Mouse (Mus musculus): Measurements from ENCODE around the gene Tsfm. TPM values are rescaled to one million over a fixed set of nuclear protein-coding genes. Genes with fewer than 3 reads are reported as not detected.
"Not testable (repeated sequence)": the region's sequence is repeated elsewhere in the genome, so short reads cannot be mapped to it uniquely, and the experiment has no call there.

The Tsfm gene
- total RNA-seq, 2 experiments from 2014 or later, result 25.8 to 28.0 TPM

DNA sequence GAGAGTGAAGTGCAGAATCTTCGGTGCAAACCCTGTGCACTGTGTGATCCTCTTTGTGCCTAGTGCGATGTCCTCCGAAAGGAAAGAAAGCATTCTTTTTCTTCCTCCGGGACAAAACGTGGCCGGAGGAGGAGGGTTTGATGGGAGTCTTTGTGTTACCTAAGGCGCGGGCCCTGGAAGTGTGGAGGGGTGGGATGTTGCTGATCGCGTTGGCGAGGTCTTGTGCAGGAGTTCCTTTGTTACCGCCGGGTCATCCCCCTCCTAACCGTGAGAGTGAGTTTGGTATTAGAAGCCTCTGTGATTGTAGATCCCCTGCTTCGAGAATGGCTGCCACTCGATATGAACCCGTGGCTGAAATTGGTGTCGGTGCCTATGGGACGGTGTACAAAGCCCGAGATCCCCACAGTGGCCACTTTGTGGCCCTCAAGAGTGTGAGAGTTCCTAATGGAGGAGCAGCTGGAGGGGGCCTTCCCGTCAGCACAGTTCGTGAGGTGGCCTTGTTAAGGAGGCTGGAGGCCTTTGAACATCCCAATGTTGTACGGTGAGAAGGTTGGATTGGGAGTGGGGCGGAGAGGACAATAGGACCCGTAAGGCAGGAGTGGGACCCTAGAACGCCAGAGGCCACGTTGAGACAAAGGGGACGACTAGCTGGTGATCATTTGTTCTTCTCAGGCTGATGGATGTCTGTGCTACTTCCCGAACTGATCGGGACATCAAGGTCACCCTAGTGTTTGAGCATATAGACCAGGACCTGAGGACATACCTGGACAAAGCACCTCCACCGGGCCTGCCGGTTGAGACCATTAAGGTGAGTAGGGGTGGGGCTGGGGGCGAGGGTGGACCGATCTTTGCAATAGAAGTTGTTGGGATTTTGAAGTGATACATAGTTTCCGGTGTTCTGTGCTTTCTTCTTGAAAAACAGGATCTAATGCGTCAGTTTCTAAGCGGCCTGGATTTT lies 33.6 kb upstream of the Tsfm start:
- no peak for DNase-seq

GRCm38 (mm10) chr10:127063239-127063872 lies 32.7 kb upstream of the Tsfm start, which contains the start of gene Cdk4:
Cdk4 (plus strand) TSS chr10:127063534.
- DNase-seq, result peak; percentile 99

DNA sequence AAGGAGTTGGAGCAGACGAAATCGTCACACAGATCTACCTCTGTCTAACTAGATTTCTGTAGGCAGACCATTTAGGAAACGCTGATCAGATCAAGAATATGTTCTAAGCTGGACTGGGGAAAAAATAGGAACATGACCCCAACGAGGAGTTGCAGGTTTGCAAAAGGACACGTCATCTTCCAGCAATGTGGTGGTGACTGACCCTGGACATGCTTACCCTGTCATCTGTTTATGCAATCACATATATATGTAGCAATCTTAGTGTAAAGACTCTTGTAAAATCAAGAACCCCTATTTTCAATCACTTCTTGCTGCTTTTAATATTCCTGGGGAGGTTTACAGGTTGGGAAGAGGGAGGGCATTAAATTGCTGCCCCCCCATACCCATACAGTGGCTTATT lies 31.9 kb upstream of the Tsfm start:
- no peak for DNase-seq

GRCm38 (mm10) chr10:127062101-127062500 lies 31.5 kb upstream of the Tsfm start:
- DNase-seq, result not testable (repeated sequence)

GRCm38 (mm10) chr10:127061513-127061912 lies 30.9 kb upstream of the Tsfm start:
- no peak for DNase-seq

DNA sequence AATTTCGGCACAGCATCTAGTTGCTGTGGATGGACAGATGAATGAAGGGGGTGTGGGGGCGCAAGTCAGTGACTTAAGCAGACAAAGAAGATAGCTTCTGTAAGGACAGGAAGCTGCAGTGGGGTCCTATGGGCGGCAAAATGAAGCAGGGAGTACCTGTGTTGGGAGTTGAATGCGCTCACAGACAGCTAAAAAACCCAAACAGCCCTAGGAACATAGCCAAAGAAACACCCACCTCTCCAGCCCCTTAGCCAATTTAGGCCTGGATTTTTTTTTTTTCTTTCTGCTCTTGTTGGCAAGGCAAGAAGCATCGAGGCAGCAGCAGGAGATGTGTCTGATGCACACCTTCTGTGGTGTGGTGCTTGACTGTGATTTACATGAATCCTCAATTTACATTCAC lies 30.4 kb upstream of the Tsfm start:
- DNase-seq, result no peak

- peak; percentile 73 to 78 for DNase-seq
Measured at GRCm38 (mm10) chr10:127059968-127060916, 29.6 kb upstream of the Tsfm start, which contains the start of gene March9. March9 (minus strand) TSS chr10:127060184.

DNA sequence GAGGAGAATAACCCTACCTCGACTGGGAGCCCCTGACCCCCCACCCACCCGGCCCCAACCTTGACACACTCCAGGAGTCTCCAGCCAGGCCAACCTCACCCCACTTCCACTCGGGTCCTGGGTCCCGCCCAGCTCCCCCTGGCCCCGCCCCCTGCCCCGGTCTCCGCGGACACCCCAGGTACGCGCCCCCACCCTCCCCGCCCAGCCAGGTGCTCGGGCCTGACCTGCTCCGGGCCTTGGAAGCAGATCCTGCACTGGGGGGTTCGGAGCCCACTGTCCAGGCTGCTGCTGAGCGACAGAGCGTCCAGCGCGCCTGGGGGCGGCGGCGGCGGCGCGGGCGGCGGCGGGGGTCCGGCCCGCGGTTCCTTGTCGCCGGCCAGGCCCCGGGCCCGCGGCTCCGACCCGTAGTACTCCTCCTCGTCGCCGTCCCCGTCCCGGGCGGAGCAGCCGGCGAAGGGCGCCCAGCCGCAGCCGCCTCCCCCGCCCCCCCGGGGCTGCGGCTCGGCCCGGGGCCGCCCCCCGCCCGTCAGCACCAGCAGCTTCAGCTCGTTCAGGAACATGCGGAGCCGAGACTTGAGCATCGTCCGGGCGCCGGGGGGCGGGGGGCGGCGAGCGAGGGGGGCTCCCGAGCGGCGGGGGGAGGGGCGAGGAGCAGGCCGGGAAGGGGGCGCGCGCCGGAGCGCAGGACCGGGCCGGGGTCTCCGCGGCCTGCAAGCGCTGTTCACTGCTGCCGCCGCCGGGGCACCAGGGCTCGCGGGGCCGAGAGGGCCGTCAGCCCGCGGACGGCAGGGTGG lies 28.7 kb upstream of the Tsfm start:
- no peak for DNase-seq

GRCm38 (mm10) chr10:127058708-127059107 lies 28.1 kb upstream of the Tsfm start:
- DNase-seq, result no peak

- peak; percentile 74 to 80 for DNase-seq
Measured at GRCm38 (mm10) chr10:127058161-127058560, 27.5 kb upstream of the Tsfm start.

DNA sequence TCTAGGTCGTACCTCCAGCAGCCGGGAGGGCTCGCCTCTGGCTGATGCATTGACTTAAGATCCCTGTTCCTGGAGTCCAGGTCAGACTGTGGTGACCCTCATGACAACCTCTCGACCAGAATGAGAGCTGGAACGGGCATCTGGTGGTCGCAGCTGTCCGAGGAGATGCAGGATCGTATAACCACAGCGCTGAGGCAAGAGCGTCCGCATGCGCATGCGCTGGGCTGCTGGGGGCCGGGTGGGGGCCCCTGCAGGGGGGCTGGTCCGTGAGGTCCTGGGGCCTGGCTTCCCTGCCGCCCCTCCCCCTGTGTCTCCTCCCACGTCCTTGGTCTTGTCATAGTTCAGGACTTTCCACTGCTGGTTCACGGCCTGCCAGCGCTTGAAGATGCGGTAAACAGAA lies 25.9 kb upstream of the Tsfm start:
- DNase-seq, result no peak

DNA sequence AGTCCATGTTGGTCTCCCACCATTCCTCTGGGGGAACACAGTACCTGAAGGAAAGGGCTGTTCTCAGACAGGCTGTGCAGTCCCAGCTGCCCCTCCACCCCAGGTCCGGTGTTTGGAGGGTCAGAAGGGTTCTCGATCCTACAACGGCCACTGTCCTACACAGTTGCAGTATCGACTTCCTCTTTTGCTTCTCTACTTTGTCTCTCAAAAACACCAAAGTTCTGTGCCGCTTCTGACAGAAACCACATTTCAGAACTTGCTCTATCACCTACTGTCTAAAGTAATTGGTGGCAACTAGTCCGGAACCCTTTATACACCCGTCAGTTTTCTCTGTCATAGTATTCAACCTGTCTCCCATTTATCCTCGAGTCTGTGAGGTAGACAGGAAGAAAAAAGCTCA lies 24.8 kb upstream of the Tsfm start:
- DNase-seq, result no peak

DNA sequence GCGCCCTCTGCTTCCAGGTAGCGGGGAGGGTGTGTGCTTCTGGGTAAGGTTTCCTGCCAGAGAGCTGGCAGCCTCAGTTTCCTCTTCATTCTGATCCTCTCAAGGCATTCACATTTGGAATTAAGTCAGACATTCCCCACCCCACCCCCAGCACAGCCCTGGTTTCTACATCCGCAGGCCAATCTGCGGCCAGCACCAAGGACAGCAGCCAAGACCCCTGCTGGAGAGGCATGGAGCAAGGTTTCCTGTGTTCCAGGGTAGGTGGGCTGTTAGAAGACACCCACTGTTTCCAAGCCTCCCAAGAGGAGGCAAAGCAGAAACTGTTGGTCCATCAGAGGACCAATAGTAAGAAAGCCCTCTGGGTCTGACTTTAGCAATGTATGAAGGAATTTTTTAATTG lies 24.0 kb upstream of the Tsfm start:
- no peak for DNase-seq

GRCm38 (mm10) chr10:127050119-127050474 lies 19.5 kb upstream of the Tsfm start:
- no peak for DNase-seq

DNA sequence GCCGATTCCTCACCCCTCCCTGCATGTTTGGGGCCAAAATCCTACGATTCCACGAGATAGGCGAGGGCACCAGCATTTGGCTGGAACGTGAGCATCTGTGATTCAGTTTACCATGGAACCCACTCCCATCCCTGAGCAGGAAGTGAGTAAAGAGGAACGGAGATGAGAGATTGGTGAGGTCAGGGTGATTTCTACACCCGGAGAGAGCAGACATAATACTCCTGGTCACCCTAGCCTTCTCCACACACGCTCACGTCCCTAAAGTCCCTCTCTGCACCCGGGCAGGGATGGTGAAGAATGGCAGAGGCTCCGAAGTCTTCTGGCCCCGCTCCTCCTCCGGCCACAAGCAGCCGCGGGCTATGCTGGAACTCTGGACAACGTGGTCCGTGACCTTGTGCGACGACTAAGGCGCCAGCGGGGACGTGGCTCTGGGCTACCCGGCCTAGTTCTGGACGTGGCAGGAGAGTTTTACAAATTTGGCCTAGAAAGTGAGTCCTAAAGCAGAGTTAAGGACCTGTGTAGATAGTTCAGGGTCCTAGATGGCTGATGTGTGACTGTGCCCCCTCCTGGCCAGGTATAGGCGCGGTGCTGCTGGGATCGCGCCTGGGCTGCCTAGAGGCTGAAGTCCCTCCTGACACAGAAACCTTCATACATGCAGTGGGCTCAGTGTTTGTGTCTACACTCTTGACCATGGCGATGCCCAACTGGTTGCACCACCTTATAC lies 18.9 kb upstream of the Tsfm start:
- DNase-seq, result no peak

DNA sequence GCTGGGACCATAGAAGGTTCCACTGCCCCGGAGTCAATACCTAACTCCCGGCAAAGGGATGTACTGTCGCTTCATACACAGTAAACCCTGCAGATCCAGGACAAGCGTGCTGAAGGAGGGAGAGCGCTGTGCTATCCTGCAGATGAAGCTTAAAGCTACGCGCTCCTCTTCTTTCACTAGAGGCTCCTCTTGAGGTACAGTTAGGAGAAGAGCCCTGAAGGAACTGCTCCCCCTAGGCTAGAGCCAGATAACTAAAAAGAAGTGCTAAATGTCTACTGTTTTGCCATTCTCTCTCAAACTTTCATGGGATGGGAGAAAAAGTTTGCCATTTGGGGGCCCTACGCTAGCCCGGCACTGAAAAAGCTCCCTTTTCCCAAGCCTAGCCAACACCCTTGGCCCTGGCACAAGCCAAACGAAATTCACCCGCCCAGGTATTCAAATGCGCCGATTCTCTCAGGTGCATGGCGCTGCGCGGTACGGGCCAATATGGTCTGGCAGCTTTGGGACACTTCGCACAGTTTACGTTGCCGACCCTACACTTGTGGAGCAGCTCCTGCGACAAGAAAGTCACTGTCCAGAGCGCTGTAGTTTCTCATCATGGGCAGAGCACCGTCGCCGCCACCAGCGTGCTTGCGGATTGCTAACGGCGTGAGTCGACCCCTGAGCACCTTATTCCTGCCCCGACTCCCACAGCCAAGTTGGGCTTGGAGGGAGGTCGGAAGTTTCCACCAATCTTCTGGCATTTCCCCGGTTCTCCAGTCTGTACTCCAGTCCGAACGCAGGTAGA lies 18.2 kb upstream of the Tsfm start:
- DNase-seq, result no peak

DNA sequence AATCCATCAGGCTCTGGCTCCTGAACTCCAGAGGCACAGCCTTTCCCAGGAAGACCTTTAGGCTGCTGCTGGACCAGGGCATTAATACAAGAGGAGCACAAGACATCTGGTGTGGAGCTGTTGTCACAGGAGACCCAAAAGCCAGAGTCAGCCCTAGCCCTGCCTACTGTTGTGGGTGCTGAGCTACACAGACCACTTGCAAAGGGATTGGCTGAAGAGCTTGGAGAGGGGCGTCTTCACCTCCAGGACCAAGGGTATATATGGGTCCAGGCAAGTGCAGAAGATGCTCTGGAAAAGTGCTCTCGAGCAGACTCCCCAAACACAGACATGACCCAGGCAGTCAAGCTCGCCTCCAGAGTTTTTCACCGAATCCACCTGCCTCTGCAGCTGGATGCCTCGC lies 17.3 kb upstream of the Tsfm start, which contains the start of gene Cyp27b1:
TSS of gene Cyp27b1 (plus strand) at position 297 of the 400 bp plus-strand sequence.
- DNase-seq, result no peak

GRCm38 (mm10) chr10:127043187-127043586 lies 12.5 kb upstream of the Tsfm start:
- no peak for DNase-seq

DNA sequence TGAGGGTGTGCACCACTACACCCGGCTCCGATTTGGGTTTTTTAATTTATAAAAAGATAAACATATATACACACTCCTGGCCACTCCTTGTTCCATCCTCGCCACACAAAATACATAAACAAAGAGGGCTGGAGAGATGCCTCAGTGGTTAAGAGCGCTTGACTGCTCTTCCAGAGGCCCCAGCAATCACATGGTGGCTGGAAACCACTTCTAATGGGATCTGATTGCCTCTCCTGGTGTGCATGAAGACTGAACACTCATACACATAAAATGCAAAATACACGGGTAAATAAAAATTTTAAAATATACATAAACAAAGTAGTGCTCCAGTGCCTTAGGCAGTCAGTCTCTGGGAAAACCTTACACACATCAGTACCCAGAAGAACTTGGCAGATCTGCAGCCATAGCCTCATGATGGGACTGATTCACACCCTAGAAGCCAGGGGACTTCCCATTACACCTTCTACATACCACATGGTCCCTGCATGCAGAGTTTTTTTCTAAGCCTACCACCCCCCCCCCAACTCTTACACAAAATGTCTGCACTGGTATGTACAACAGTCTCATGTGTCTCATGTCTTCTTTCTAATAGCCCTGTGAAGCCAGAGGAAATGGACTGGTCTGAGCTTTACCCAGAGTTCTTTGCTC lies 12.0 kb upstream of the Tsfm start:
- DNase-seq, result no peak
